Mouse (Mus musculus) 3T3-L1 (cell line): ENCODE data around the gene Eef1akmt2.

ENCODE experiments used
- DNase-seq: peaks from one replicate; pipeline ENCODE4 v3.0.0-alpha.2; 2015; ENCODE audit warnings: low read depth, low spot score

Eef1akmt2 gene

GRCm38 (mm10) chr7:132787496-132788190, 64.8 kb downstream of the Eef1akmt2 start:
- no peak for DNase-seq

GRCm38 (mm10) chr7:132787022-132787421, 65.5 kb downstream of the Eef1akmt2 start:
- DNase-seq: no peak

GRCm38 (mm10) chr7:132786522-132786921, 66.0 kb downstream of the Eef1akmt2 start:
- DNase-seq: no peak

GRCm38 (mm10) chr7:132786011-132786410, 66.5 kb downstream of the Eef1akmt2 start:
- no peak for DNase-seq

GRCm38 (mm10) chr7:132784101-132784500, 68.4 kb downstream of the Eef1akmt2 start:
- no peak for DNase-seq

GRCm38 (mm10) chr7:132781850-132782249, 70.6 kb downstream of the Eef1akmt2 start:
- DNase-seq: no peak

GRCm38 (mm10) chr7:132781130-132781814, 71.2 kb downstream of the Eef1akmt2 start:
- DNase-seq: no peak

- no peak for DNase-seq
Observed at GRCm38 (mm10) chr7:132780611-132781010, 71.9 kb downstream of the Eef1akmt2 start.

- no peak for DNase-seq
Observed at GRCm38 (mm10) chr7:132778630-132779029, 73.8 kb downstream of the Eef1akmt2 start.

- no peak for DNase-seq
Observed at GRCm38 (mm10) chr7:132777728-132778453, 74.6 kb downstream of the Eef1akmt2 start.
